ENCODE assay signal across 7 mouse cellular contexts in the genomic region with DNA sequence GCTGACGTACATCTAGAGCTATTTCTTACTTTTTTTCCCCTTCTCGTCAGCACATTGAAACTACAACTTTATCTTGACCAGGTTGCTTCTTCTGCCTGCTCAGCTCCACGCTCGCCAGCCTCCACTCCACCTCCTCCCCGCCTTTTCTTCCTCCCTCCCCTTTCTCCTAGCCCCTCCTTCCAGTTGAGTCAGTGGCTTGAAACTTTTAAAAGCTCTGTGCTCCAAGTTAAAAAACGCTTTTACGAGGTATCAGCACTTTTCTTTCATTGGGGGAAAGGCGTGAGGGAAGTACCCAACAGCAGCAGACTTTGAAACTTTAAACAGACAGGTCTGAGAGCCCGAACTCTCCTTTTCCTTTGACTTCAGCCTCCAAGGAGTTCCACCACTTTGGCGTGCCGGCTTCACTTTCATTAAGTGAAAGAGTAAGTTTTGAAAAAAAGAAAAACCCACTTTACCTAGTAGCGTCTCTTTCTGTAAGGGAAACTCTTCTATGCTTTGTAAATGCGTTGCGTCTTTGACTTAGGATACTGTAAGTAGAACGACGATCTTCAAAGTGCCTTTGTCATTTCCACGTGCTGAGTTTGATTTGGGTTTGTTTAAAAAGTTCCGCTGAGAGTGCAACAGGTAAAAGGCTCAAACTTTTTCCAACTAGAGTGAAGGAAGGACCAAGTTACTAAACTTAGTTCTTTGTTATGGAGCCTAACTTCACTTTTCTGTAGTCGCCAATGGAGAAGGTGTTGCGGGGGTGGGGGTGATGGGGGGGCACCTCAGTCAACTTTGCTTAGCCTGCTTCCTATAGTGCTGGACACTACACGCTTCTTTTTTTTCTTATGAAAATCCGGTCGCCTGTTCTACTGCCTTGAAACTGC. TPM values are rescaled to one million over a fixed set of nuclear protein-coding genes. Genes with fewer than 3 reads are reported as not detected.
A peak's percentile ranks its signal among the peaks of the same experiment; 100 is the strongest.
DNase-seq lines count a peak whose midpoint lies in the region; ATAC-seq and TF ChIP-seq lines count a peak whose summit lies in the region.

Gene Gja1, plus strand, starts transcription at position 234 of the 869 bp plus-strand sequence.

- H3K27me3 ChIP-seq in hindbrain, embryonic 14.5 days (ENCODE audit: control insufficient read depth, insufficient read depth, low read length), result peaks cover 27% of the 10 kb centered on the region
- no peaks in the 10 kb centered on the region for H3K27me3 ChIP-seq in stomach, embryonic 14.5 days (ENCODE audit: control insufficient read depth, insufficient read depth, low read length)

- peak within 1 kb of the TSS; percentile 56 for H3K4me3 ChIP-seq in hindbrain, embryonic 14.5 days (replicated peaks; ENCODE audit: low read length)
- H3K4me3 ChIP-seq in left cerebral cortex, adult 2 months, result peak within 1 kb of the TSS; percentile 48
- H3K4me3 ChIP-seq in stomach, embryonic 14.5 days (ENCODE audit: low read depth, low read length), result peak within 1 kb of the TSS; percentile 68

- no peaks in the 10 kb centered on the region for H3K9me3 ChIP-seq in hindbrain, embryonic 14.5 days (ENCODE audit: control insufficient read depth, low read length)
- no peaks in the 10 kb centered on the region for H3K9me3 ChIP-seq in stomach, embryonic 14.5 days (ENCODE audit: control insufficient read depth, low read depth, low read length)

- peak; percentile 21; the same call in 1 of the 2 replicates for ATAC-seq in hindbrain, embryonic 14.5 days (ENCODE audit: low FRiP score)
- ATAC-seq in stomach, embryonic 14.5 days (ENCODE audit: insufficient number of reproducible peaks, insufficient read depth, low FRiP score, low read depth), result peak; percentile 78

- no peak for TF ChIP-seq CTCF in brain, embryonic 14.5 days (IDR thresholded peaks at IDR 0.05; ENCODE audit: borderline replicate concordance, extremely low read depth, insufficient read depth, insufficient read length)
- no peak for TF ChIP-seq CTCF in left cerebral cortex, adult 2 months (IDR thresholded peaks at IDR 0.05)

- H3K4me1 ChIP-seq in hindbrain, embryonic 14.5 days (replicated peaks; ENCODE audit: control insufficient read depth, insufficient read depth, low read length), result no peaks in the 10 kb centered on the region
- H3K4me1 ChIP-seq in stomach, embryonic 14.5 days (ENCODE audit: control insufficient read depth, insufficient read depth, low read length), result no peaks in the 10 kb centered on the region; the same call in 1 of the 2 replicates

- H3K27ac ChIP-seq in hindbrain, embryonic 14.5 days, result peak within 1 kb of the TSS; percentile 71
- H3K27ac ChIP-seq in left cerebral cortex, adult 2 months, result peak within 1 kb of the TSS; percentile 72
- peak within 1 kb of the TSS; percentile 84 for H3K27ac ChIP-seq in stomach, embryonic 14.5 days (ENCODE audit: low read length)

- peak; percentile 83 for DNase-seq in NIH3T3 (ENCODE audit: low read depth)
- peak; percentile 80 for DNase-seq in brain, embryonic 14.5 days (ENCODE audit: low read depth)
- peak; percentile 68 for DNase-seq in gastrocnemius, adult 18-20 months (ENCODE audit: low spot score)
- DNase-seq in hindbrain, embryonic 14.5 days (ENCODE audit: low spot score), result peak; percentile 47
- DNase-seq in left cerebral cortex, adult 2 months (ENCODE audit: extremely low spot score in 1 of 2, low spot score in 2 of 2), result peak in 1 of 2 experiments; percentile 23
- DNase-seq in lung, postnatal 4 days, result peak; percentile 49 to 65

- peak within 1 kb of the TSS; percentile 56 for H3K9ac ChIP-seq in hindbrain, embryonic 14.5 days
- peak within 1 kb of the TSS; percentile 58 for H3K9ac ChIP-seq in stomach, embryonic 14.5 days (replicated peaks; ENCODE audit: low read depth, low read length)

- peak within 1 kb of the TSS; percentile 84 for H3K4me2 ChIP-seq in hindbrain, embryonic 14.5 days (replicated peaks)
- peak within 1 kb of the TSS; percentile 77 for H3K4me2 ChIP-seq in stomach, embryonic 14.5 days (replicated peaks; ENCODE audit: low read depth, low read length)

- under 1% methylated on average over 23 of the region's 23 CpGs for WGBS in hindbrain, embryonic 14.5 days
- under 1% methylated on average over 23 of the region's 23 CpGs for whole genome bisulfite sequencing in stomach, embryonic 14.5 days

- TF ChIP-seq POLR2A in brain, embryonic 14.5 days (IDR thresholded peaks at IDR 0.05; ENCODE audit: borderline replicate concordance, extremely low read depth, insufficient read depth, insufficient read length, poor library complexity, severe bottlenecking), result no peak

- H3K36me3 ChIP-seq in hindbrain, embryonic 14.5 days (replicated peaks; ENCODE audit: control insufficient read depth, insufficient read depth), result no peaks in the 10 kb centered on the region
- H3K36me3 ChIP-seq in stomach, embryonic 14.5 days (ENCODE audit: control insufficient read depth, insufficient read depth, low read length), result no peaks in the 10 kb centered on the region

- intact Hi-C loops in left cerebral cortex, adult 2 months (cut with DNase I), result loop anchor here (5.0 kb wide), 2 partner anchors 375 to 460 kb away; no protein-coding TSS in a partner anchor

RNA-seq across cellular contexts. Expression of gene Gja1, which starts in this region (rescaled TPM):
- polyA plus RNA-seq in brain, embryonic 14.5 days (2012; rRNA removed), result 18.0 and 36.8 TPM in 2 replicates
- total RNA-seq in gastrocnemius, adult 18-20 months (2021), result 1 to 10 TPM; 7.0 to 7.3 TPM
- 103 and 111 TPM in 2 replicates for polyA plus RNA-seq in hindbrain, embryonic 14.5 days (2014; fragmentation: Nextera tagmentation; extraction: Ambion mirVana)
- 100 to 1,000 TPM; 179 to 193 TPM for total RNA-seq in left cerebral cortex, adult 2 months (2021)
- polyA plus RNA-seq in stomach, embryonic 14.5 days (2014; fragmentation: Nextera tagmentation; extraction: Ambion mirVana), result 84.8 and 88.0 TPM in 2 replicates

Comparison
In these comparisons a context has a peak if more than half of its experiments do, and no peak if none do; other contexts are left out.
1. RNA of gene Gja1 (total RNA-seq): 179 to 193 TPM in left cerebral cortex, adult 2 months; 7.0 to 7.3 TPM in gastrocnemius, adult 18-20 months; every median in the first group is over 10 times any median in the second.
2. Peak in every context shown above with its lines, with median percentiles within 50 percentile points of each other: H3K27ac ChIP-seq and H3K4me3 ChIP-seq.